Mouse (Mus musculus) mouse trophoblast stem cell (cell line): ENCODE measurements around the gene Oser1.

Experiments
- in situ Hi-C, 2 experiments: fragments of 300-500 bp; cut with MseI, MboI; formaldehyde crosslinking; loops; 2 replicates in 1 of 2; 3 replicates in 1 of 2; pipeline ENCODE4 v1.15.1; 2025

Gene Oser1

DNA sequence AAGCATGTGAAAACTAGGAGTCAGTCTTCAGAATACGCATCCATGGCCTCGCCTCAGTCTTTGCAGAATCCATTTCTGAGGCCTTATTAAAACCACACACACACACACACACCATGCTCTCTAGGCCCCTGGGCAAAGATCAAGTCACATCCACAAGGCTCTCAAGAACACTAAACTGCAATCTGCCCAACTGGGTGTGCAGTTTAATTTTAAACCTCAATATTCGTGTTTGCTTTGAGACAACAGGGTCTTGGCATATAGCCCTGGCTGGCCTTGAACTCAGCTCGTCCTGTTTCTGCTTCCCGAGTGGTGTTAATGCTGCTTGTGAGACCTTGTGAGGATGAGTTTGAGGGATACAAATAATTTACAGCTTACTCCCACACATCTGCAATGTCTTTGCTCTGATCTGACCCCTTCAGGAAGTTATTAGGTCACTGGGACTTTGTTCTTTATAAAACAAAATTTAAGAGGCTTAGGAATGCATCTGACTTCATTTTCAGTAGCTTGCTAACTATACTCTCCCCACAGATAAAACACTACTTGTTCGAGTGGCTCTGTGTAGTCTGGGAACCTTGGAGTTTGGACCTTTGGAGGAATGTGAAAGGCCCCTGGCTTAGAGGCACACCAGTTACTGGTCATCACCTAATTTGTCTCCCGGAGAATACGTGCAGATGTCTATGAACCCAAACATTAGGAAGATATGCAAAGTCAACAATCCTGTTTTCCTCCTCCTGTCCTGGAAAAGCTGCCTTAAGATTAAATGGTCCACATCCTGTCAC, 20.3 kb downstream of the Oser1 start:
- in situ Hi-C loops: loop anchor here (5.0 kb wide), 1 partner anchor 62 kb away; no protein-coding TSS in a partner anchor

- in situ Hi-C loops: loop anchor here (5.0 kb wide), 1 partner anchor 59 kb away; no protein-coding TSS in a partner anchor
These were observed 23.3 kb downstream of the Oser1 start for GRCm38 (mm10) chr2:163401221-163401620.

- in situ Hi-C loops: no loop called here
These were observed 25.3 kb downstream of the Oser1 start for GRCm38 (mm10) chr2:163399222-163399621.

DNA sequence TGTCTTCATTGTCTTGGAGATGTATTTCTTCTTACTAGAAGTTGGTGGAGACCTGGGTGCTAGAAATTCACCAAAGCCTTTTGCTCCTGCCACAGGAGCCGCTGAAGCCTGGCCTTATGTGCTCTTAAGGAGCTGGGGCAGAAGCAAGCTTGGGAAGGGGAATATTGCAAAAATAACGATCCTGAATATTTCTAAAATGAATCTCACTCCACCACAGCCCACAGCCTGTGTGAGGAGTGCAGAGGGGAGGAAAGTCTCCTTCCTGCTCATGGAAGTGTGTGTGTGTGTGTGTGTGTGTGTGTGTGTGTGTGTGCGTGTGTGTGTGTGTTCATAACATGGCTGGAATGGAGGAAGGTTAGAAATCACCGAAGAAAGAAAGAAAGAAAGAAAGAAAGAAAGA, 25.7 kb downstream of the Oser1 start:
- in situ Hi-C loops: no loop called here

GRCm38 (mm10) chr2:163397905-163398304, 26.6 kb downstream of the Oser1 start, which contains the start of gene Jph2:
Gene Jph2 (minus strand): TSS chr2:163397993.
- in situ Hi-C loops: no loop called here

DNA sequence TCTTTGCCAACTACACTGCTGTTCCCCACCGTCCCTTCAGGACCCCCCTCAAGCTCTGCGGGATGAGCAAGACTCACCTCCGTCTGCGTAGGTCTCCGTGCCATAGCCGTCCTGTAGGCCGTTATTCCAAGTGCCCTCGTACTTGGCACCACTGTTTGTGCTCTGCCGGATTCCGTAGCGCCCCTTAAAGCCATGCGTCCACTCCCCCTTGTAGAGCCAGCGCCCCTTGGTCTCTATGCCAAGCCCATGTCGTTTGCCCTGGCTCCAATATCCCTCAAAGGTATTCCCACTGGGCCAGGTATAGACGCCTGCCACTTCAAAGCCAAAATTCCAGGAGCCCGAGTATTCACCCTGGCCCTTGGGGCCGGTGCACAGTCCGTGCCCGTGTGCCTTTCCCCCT, 27.4 kb downstream of the Oser1 start:
- in situ Hi-C loops: no loop called here

DNA sequence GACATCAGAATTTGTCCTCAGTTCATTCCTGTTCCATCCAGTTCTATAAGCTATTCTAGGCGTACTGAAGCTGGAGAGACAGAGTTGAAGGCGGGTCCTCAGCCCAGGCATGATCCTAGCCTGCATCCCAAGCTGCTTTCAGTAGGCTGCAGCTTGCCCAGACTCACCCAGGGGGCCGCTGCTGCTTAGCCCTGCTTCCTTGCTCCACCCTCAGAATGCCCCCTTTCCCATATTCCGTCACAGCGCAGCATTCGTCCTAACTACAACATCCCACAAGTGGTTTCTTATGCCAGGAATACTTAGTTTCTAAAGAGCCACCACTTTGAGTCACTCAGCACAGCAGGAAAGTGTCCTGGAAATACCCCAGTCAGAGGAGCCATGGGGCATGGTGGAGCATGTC, 29.5 kb downstream of the Oser1 start:
- in situ Hi-C loops: no loop called here

GRCm38 (mm10) chr2:163393976-163394375, 30.5 kb downstream of the Oser1 start:
- in situ Hi-C loops: no loop called here

DNA sequence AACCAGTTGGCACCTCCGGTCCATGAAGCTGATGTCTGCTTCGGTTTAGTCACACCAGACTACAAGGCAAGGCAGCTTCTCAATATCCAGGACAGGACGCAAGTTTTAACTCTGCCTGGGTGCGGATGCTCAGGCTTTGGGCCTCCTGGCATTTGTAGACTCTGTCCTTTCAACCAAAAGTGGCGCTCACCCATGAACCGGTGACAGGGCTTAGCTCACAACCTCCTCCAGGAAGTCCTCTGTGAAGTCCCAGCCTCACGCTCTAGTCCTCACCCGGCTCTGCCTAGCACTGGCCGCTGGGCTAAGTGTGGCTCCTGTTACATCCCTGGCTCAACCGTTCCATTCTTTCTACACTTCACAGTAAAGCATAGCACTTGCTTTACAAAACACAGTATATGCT, 31.3 kb downstream of the Oser1 start:
- in situ Hi-C loops: no loop called here

DNA sequence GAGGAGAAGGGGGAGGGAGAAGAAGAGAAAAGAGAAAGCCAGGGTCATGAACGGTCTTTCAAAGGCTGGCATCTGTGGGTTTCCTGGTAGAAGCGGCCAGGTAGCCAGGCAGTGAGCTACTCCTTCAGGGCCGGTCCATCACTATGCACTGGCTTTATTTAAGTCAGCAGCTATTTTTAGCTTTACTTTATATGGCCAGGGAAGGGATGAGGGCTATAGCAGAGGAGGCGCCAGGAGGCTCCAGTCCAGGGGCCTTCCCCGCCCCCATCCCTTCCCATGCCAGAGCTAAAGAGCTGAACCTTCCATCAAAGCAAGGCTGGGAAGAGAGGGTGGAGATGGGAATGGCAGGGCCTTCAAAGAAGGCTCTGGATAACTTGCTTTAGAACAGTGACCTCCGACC, 32.1 kb downstream of the Oser1 start:
- in situ Hi-C loops: no loop called here

DNA sequence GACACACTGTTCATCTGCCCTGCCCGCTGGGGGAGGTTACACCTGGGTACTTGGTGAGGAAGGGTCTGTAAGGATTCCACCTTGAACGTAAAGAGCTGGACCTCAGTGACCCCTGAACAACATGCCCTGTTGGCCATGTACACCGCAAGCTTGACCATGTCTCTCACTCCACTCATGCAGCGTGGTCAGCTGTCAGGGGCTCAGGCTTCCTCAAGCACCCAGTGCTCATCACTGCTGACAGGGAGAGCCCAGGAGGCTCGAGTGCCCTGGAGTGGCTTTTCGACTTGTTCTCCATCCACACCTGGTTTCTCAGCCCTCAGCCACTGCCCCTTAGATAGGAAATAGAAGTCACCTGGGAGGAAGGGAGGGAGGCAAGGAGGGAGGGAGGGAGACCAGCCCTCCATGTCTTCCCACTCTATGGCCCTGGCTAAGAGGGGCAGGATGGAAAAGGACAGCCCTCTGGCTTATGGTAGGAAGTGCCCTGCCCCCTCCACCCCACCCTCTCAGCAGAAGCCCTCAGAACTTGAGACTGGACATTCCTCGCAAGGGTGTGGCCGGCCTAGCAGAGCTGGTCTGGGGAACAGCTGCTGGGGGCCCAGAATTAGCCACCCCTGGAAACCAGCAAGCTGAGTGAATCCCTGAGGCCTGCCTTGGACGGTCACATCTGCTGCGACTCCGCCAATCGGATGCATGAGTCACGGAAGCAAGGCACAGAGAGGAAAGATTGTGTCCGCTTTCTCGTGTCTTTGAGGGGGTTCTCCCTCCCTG, 37.9 kb downstream of the Oser1 start:
- in situ Hi-C loops: no loop called here

- in situ Hi-C loops: no loop called here
These were observed 39.4 kb downstream of the Oser1 start for GRCm38 (mm10) chr2:163385126-163385525.

GRCm38 (mm10) chr2:163381246-163381645, 43.3 kb downstream of the Oser1 start:
- in situ Hi-C loops: no loop called here

DNA sequence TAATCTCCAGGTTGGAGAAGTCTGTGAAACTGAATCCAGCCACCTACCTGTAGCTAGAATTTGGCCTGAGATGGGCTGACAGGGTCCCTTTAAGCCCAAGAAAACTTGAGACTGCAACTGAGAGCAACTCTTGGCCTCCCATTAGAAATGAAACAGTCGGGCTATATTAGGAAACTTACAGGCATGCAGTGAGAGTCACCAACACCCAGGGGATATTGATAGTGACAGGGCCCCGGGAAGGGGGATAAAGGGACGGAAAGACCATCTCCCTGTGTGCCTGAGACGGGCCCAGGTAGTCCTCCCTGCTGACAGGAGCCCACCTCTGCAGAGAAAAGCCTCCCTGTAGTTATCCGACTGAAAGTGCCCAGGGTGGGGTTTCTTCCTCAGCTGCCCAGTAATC, 45.1 kb downstream of the Oser1 start:
- in situ Hi-C loops: no loop called here

GRCm38 (mm10) chr2:163376082-163376481, 48.4 kb downstream of the Oser1 start:
- in situ Hi-C loops: no loop called here

GRCm38 (mm10) chr2:163375468-163375867, 49.0 kb downstream of the Oser1 start:
- in situ Hi-C loops: no loop called here

- in situ Hi-C loops: no loop called here
These were observed 51.9 kb downstream of the Oser1 start for GRCm38 (mm10) chr2:163372627-163373026.

GRCm38 (mm10) chr2:163370175-163370574, 54.3 kb downstream of the Oser1 start:
- in situ Hi-C loops: no loop called here

- in situ Hi-C loops: no loop called here
These were observed 59.5 kb downstream of the Oser1 start for GRCm38 (mm10) chr2:163364785-163365541.

DNA sequence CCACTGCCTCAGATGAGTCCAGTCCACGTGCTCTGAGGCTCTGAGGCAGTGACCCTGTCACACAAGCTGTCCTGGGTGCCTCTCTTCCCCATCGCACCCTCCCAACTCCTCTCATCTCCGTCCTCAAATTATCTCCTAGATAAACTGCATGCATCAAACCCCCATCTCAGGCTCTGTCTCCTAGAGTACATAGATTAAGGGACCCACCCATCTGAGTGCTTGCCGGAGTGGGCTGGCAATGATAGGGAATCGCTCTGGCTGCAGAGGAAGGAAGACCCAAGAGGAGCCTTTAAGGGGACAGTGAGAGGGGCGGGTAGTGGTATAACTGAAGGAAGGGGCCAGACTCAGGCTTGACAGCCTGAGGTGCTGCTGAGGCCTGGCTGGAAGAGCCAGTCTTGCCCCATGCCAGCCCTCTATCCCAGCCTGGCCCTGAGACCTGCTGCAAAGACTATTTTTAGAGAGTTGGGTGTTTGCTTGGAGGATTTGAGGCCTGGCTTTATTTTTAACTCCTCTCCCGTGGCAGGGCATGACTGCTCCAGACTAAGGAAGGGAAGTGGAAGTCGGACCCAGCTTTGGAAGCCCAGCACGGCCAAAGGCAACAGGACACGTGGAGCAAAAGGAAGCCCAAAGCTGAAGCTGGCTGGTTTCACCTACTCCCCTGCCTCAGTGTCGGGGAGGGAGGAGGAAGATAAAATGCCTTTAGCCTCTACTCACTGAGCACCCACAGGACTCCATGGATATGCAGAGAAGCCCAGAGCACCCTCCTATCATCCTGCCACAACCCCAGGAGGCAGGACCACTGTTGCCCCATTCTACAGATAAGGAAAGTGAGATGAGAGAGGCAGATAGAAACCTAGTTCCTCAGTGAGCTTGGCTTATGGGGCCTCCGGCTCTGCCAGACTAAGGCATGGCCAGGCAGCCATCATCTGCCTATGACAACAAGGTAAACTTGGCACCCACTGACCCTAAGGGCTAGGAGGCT, 61.3 kb downstream of the Oser1 start:
- in situ Hi-C loops: no loop called here
